Mouse (Mus musculus): ENCODE data around the gene I830077J02Rik.

I830077J02Rik gene

GRCm38 (mm10) chr3:105892572-105893495, 39.6 kb downstream of the I830077J02Rik start:
- no peak for DNase-seq

- DNase-seq, result no peak
Observed at GRCm38 (mm10) chr3:105891760-105892571, 40.5 kb downstream of the I830077J02Rik start.

- DNase-seq, result no peak
Observed at GRCm38 (mm10) chr3:105891141-105891540, 41.3 kb downstream of the I830077J02Rik start.

GRCm38 (mm10) chr3:105890220-105890619, 42.2 kb downstream of the I830077J02Rik start:
- no peak for DNase-seq

- DNase-seq, result no peak
Observed at GRCm38 (mm10) chr3:105888961-105889360, 43.5 kb downstream of the I830077J02Rik start.

GRCm38 (mm10) chr3:105883111-105883510, 49.4 kb downstream of the I830077J02Rik start:
- no peak for DNase-seq

GRCm38 (mm10) chr3:105882105-105882504, 50.4 kb downstream of the I830077J02Rik start:
- no peak for DNase-seq

GRCm38 (mm10) chr3:105880419-105880818, 52.0 kb downstream of the I830077J02Rik start:
- no peak for DNase-seq

GRCm38 (mm10) chr3:105878751-105879150, 53.7 kb downstream of the I830077J02Rik start:
- DNase-seq, result no peak

GRCm38 (mm10) chr3:105877919-105878318, 54.5 kb downstream of the I830077J02Rik start:
- no peak for DNase-seq

- no peak for DNase-seq
Observed at GRCm38 (mm10) chr3:105877252-105877803, 55.1 kb downstream of the I830077J02Rik start.

- no peak for DNase-seq
Observed at GRCm38 (mm10) chr3:105876022-105876421, 56.4 kb downstream of the I830077J02Rik start.

All from cerebellum, adult 9-11 months (tissue).